Mouse (Mus musculus): ENCODE results near the gene Gm28042.

Gene Gm28042

DNA sequence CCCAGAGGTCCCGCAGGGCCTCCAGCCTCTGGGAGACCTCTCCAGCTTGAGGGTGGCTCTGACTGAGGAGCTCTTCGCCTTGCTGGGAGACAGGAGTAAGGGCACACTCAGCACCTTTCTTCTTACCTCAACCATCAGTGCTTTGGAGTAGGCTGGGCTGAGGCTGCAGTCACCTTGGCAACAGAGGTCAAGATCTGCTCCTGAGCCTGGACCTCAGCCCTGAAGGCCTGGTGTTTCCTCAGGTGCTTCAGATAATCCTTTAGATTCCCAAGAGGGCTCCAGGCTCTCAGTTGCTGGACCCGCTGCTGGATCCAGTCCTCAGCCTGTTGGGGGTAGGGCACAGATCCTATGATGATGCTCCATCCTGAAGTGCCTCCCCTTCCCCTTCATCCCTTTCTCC, 32.2 kb downstream of the Gm28042 start:
- no peak for DNase-seq (ENCODE audit: low spot score in 2 of 2)

DNA sequence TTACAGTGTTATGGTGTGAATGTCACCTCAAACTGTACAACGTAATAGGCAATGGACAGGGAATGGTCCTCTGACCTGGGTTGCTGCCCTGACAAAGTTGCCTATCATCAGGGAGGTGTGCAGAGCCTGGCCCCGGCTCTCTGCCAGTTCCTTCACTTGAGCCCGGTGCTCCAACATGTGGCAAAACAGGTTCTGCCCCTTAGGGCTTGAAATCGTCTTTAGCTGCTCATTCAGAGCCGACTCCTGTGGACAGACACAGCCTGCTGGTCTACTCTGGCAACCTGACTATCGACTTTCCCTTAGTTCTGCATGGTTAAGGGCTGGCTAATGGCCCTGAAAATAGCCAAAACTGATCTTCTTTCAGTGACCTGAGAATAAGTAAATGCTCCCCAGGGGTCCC, 32.9 kb downstream of the Gm28042 start:
- DNase-seq (ENCODE audit: low spot score in 2 of 2) = no peak

DNA sequence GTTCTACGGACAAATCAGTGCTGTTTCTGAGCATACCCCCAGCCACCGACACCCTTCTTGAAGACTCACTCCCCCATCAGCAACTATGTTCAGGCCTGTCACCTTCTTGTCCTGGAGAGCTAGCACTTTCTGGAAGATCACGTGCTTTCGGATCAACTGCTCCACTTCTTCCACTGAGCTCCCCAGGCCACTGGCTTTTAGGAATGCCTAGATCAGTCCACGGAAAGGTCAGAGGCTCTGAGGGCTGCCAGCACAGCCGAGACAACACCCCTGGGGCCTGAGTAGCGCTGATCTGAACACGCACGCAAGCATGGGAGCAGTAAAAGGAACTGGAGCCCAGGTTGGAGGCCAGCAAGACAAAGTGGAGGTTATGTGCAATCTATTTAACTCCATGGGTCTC, 33.4 kb downstream of the Gm28042 start:
- no peak for DNase-seq (ENCODE audit: low spot score in 2 of 2)

DNA sequence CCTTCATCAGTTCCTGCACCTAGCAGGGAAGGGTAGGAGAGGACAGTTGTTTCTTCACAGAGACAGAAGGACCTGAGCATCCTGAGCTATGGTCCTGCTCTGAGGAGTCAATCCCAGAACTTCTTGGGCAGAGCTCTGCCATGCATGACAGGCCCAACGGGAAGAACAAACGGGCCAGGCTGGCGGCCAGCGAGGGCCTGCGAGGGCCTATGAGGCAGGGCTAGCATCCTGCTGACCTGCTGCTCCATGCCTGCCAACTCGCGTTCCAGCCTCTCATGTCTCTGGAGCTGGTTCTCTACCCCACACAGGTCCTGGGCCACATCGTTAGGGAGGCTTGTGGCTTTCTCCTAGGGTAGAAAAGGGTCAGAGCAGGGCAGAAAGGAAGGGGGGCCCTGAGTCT, 35.0 kb downstream of the Gm28042 start:
- DNase-seq (ENCODE audit: low spot score in 2 of 2) = no peak

DNA sequence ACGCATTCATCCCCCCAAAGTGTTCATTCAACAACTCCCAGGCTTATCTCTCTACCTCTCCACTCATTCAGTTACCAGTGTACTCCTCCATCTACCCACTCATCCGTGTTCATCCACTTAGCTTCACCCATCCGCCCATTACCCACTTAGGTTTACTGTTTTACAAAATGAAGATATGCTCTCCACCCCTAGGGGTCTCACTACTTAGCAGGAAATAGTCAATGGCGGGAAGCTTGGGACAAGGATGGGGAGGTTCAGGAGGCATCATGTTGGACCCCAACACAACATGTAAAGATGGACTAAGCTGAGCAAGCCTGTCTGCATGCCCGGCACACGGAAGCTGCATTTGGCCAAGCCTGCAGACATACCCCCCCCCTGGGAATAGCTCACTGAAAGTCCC, 37.3 kb downstream of the Gm28042 start:
- DNase-seq (ENCODE audit: low spot score in 2 of 2) = no peak

DNA sequence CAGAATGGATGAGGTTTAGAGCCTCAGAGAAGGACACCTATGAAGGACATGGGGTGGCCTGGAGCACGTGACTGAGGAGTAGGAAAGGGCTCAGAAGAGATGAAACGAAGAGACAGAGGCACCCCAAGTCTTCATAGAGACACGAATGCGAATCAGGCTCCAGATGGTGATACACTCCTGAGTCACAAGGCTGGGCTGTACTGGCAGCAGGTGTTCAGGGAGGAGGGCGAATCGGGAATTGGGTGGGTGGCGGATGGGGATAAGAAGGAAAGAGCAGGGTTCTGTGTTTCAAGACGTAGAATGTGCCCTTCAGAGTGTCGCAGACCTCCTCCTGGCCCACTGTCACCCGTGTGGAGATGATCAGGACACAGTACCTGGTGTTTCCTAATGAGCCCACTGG, 38.0 kb downstream of the Gm28042 start:
- no peak for DNase-seq (ENCODE audit: low spot score in 2 of 2)

DNA sequence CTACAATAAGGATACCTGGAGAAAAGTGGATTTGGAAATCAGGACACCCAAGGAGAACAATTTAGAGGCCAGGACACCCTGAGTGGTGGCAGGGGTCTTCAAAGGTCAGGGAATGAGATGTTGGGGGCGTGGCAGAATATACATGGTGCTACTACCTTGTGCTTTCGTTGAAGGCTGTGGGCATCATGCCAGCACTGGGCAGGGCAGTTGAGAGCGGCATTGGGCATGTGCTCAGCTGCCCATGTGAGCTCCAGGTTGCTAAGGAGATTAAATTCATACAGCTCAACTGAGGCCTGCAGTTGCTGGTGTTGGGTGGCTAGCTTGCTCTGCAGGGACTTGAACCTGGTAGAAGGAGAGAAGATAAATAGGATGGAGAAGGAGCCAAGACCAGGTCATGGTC, 38.9 kb downstream of the Gm28042 start:
- no peak for DNase-seq (ENCODE audit: low spot score in 2 of 2)

DNA sequence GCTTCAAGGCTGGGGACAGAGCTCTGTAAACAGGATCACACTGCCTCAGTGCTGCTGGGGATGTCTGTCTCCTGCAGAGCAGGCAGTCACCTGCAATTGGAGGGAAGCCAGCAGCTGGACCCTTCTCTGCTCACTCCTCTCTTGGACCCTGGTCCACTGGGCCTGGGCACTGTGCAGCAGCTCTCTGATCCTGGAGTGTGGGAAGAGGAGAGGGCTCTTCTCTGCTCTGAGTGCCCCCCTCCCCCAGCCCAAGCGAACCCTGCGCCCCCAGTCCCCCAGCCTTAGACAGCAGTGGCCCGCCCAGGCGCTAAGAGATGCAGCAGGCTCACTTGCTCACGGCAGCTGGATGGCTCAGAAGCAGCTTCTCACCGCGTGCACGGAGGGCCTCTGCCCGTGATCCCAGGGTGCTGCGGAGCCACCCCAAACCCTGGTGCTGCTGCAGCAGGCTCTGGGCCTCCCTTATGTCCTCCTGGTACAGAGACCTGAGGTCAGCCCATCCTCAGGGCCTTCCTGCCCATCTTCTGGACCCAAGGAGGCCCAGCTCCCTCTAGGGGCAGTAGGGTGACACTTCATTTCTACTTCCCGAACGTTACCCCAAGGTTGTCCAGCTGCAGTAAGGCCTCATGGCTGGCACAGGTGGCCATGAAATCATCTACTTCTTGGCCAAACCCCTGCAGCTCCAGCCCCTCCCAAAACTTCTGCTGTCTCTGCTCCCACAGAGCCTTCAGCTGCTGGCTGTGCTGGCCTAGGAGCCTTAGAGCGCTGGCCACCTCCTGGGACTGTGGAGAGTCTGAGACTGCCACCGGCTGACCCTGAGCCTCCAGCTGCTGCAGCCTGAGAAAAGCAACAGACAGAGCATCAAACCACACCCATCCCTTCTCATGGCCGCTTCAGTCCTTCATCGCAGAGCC, 41.5 kb downstream of the Gm28042 start:
- DNase-seq (ENCODE audit: low spot score in 2 of 2) = peak in 1 of 2 experiments; percentile 21

DNA sequence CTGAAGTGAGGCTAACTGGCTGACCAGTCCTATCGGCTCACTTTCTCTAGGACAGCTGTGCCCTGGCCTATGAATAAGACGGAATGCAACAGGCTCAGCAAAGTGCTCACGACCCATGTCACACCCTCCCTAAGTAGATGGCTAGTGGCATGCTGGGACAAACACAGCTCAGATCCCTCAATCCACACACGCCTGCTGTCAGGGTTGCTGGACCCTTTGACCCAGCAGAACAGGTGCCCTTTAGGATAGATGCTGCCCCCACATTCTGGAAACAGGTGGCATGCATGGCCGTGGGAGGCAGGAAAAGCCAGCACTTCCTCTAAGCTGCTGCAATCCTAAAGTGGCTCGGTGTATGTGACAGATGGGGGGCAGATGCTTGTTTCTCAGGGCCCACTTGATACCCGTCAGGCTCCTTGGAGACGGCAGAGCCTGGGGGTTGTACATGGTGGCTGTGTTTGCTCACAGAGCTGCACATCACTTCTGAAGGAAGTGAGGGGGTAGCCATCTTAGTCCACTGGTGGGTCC, 42.2 kb downstream of the Gm28042 start:
- peak; percentile 65 to 82 for DNase-seq (ENCODE audit: low spot score in 2 of 2)

DNA sequence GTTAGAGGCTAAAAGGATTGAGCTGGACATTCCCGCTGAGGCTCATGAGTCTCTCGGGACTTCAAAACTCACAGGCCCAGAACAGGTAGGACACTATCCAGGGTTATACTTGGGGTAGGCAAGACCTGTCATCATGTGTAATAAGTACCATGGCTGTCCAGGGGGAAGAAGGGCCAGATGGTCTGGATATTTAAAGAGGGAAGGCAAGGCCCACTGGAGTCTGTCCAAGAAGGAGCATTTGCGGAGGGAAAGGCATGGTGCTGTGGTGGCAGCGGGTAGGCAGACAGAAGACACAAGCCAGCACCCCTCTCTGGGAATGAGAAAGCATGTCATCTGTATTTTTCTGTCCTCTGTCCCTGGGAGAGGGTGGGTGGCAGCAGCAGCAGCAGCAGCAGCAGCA, 46.8 kb downstream of the Gm28042 start:
- DNase-seq (ENCODE audit: low spot score in 2 of 2) = no peak

DNA sequence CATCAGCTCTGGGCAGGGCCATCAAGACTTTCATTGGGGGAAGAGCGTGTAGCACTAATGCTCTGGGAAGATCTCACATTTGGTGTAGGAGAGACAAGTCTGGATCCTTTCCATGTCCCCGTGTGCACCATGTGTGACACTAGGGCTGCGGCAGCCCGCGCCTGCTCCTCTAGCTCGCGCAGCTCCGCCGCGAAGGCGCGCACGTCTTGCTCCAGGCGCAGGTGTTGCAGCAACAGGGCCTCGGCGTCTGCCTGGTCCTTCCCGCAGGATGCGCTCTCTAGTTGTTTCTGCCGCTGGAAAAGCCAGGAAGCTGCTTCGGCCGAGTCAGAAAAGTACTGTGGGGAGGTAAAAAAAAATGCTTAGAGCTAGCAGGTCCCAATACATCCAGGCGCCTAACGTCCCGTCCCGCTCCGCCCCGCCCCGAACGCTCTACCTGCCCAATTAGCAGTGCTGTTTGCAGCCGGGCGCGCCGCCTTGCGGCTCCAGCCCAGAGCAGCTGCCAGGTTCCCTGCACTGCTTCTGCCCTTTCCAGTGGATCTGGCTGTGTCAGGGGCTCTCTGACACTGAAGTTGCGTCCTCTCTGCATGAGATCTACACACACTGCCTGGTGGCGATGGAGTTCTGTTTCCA, 48.9 kb downstream of the Gm28042 start:
- DNase-seq (ENCODE audit: low spot score in 2 of 2) = peak; percentile 42 to 49

DNA sequence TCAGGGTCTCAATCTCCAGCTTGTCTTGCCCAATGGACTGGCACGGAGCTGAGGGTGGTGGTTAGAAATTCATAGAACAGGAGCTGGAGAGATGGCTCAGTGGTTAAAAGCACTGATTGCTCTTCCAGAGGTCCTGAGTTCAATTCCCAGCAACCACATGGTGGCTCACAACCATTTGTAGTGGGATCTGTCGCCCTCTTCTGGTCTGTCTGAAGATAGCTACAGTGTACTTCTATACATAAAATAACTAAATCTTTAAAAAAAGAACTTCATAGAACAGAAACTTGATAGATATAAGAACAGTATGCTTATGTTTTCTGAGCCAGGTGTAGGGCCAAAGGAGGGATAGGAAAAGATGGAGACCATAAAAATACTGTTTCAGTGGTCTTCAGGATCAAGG, 55.1 kb downstream of the Gm28042 start:
- DNase-seq (ENCODE audit: low spot score in 2 of 2) = no peak

DNA sequence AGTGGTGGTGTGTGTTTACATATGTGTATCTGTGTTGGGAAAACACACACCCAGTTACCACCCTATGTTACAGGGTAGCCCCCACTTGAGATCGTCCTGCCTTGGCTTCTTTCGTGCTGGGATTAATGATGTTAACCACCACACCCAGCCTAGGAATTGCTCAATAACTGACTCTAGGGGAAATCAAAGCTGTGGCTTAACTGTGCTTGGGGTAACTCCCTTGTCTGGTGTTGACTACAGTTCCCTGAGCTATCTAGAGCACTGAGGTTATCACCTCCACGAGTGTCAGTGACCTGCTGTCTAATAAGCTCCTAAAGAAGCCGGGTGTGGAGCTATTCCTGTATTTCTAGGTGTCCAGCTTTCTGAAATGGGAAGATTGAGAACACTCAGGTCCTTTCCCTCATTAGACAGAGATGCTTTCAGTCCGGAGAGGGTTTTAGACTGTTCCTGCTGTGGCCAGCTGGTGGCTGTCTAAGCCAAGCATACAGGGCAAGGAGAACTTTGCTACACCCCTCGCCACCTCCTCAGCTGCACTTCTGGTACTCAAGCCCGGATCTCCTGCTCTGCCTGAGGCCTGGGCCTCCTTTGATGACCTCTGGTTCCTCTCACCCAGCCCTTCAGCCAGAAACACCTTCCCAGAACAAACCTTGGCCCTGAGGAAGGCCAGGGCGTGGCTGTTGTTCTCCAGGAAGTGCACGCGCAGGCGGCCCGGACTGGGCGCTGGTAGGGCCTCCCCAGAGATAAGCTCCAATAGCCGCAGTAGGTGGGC, 57.5 kb downstream of the Gm28042 start:
- peak; percentile 27 to 32 for DNase-seq (ENCODE audit: low spot score in 2 of 2)

DNA sequence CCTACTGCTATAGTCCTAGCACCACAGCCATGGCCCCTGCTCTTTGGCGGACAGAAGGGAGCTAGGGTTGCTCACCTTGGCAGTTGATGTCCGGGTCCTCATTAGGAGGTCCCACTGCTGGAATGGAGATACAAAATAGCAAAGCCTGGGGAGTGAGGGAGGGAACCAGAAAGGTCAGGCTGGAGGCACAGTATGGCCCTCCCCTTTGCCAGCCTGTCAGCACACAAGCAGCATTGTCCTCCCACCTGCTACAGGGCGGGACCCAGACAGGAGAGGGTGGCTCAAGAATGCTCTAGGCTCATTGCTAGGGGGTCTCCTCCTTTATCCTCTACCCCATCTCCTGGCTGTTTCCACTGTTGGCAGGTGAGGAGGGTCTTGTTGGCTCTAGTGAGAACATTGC, 58.7 kb downstream of the Gm28042 start:
- no peak for DNase-seq (ENCODE audit: low spot score in 2 of 2)

DNA sequence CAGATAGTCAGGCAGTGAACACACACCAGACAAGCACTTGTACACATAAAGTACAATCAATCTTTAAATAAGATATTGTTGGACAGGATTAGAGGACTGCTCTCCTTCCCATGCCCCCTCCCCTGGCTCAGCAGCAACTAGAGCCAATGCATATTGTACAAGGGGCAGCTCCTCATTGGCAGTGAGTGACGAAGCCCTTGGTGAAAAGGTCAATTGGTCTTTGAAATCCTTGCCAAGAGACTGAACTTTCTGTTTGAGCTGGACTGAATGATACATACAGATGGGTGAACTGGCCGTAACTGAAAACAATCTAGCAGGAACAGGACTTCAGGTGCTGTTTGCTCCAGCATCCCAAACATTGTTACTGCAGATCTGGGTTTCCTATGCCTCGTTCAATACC, 60.1 kb downstream of the Gm28042 start:
- no peak for DNase-seq (ENCODE audit: low spot score in 2 of 2)

DNA sequence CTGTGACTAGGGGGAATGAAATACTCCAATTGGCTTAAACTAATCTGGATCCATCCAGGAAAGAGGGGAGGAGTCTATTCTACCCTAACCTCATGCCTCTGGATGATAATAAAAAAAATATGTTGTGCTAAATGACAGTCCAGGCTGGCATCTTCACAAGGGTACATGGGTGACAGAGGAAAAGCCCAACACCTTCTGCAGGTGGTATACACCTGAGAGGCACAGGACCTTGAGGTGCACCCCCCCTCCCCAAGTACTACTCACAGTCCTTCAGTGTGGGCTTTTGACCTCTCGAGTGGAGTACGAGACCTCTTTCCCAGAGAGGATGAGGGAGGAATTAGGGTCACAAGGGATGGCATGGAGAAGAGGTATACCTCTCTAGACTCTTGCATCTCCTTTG, 60.6 kb downstream of the Gm28042 start:
- DNase-seq (ENCODE audit: low spot score in 2 of 2) = no peak

DNA sequence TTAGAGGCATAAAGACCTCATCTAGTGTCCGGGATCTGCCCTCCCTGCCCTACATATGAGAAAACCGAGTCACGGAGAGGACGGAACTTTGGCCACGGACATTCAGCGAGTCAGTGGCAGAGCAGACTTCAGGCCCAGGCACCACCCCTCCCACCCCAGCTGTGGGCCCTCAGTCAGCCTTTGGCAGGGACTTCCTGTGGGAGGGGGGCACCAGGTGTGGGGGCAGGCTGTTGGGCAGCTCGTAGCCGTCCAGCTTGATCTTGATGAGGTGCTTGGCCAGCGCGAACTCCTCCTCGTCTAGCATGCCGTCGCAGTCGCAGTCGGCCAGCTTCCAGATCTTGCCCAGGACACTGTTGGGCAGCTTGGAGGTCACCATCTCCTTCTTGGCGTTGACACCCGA, 63.7 kb downstream of the Gm28042 start:
- DNase-seq (ENCODE audit: low spot score in 2 of 2) = no peak

Data from frontal cortex, postnatal 36 days (tissue).